Mouse (Mus musculus): ENCODE data around the gene Gm7861.
"Not testable (repeated sequence)": the region's sequence is repeated elsewhere in the genome, so short reads cannot be mapped to it uniquely, and the experiment has no call there.

The Gm7861 gene

GRCm38 (mm10) chr8:21594408-21594807 lies at the start of gene Gm7861:
Gene Gm7861 (minus strand): TSS chr8:21594508.
- DNase-seq (ENCODE audit: extremely low spot score, low spot score): not testable (repeated sequence)

- DNase-seq (ENCODE audit: extremely low spot score, low spot score): not testable (repeated sequence)
Observed at GRCm38 (mm10) chr8:21617883-21618282, 23.6 kb upstream of the Gm7861 start, which contains the start of gene Defa26. Gene Defa26 (plus strand): TSS chr8:21618183.

GRCm38 (mm10) chr8:21582706-21583105 lies 11.6 kb downstream of the Gm7861 start, which contains the start of gene Defa28:
Gene Defa28 (plus strand): TSS chr8:21583006.
- not testable (repeated sequence) for DNase-seq (ENCODE audit: extremely low spot score, low spot score)

GRCm38 (mm10) chr8:21565086-21565485 lies 29.2 kb downstream of the Gm7861 start, which contains the start of gene Defa37:
Gene Defa37 (plus strand): TSS chr8:21565386.
- not testable (repeated sequence) for DNase-seq (ENCODE audit: extremely low spot score, low spot score)

Measured in neural tube, embryonic 10.5 days (tissue).